ENCODE assay signal across 23 mouse cellular contexts in the genomic region with DNA sequence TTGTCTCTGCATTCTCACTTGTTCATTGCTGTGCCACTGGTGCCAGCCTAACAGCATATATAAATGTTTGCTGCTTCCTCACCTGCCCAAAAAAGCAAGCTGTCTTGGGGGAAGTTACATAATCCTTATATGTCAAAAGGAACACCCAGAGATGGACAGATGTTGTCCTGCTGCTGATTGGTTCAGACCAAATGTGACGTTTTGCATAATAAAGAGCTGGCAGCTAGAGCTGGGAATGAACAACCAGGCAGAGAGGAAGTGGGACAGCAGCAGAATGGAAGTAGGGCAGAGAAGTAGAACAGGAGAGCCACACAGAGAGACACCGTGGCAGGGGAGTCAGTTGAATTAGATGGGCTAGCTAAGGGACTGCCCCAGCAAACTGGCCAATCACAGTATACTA. TPM values are rescaled to one million over a fixed set of nuclear protein-coding genes. Genes with fewer than 3 reads are reported as not detected.
DNase-seq lines count a peak whose midpoint lies in the region; ATAC-seq and TF ChIP-seq lines count a peak whose summit lies in the region.
"Had no signal": no experiment of that assay in that cellular context is flagged by ENCODE, and none has a peak within 500 bp of the region (broad histone marks: within the 10 kb centered on the region; RNA-seq: fewer than 3 reads in every experiment).

No protein-coding gene starts in this region.

- DNase-seq in retina, postnatal 1 day, result peak; percentile 12
- no peak for DNase-seq in retina, embryonic 14.5 days (ENCODE audit: low spot score)
- peak; percentile 32 for DNase-seq in R1 (ENCODE audit: low read depth, low spot score)
- no peak for DNase-seq in heart, adult 8-10 months (ENCODE audit: low spot score)
- no peak for DNase-seq in gastrocnemius, postnatal 36 days
- DNase-seq in left cerebral cortex, postnatal 36 days (ENCODE audit: low spot score in 2 of 2), result no peak
- DNase-seq: adrenal gland, postnatal 14 days; cerebellum, adult 18-20 months; cerebellum, adult 9-11 months; cerebellum, postnatal 36 days; forebrain, postnatal 0 days; gastrocnemius, postnatal 14 days; heart, adult 11 months; heart, postnatal 10 days; heart, postnatal 4 days had no signal

- no peaks in the 10 kb centered on the region for H3K27me3 ChIP-seq in E14TG2a.4 (ENCODE audit: insufficient read depth, low read length)
- H3K27me3 ChIP-seq: forebrain, embryonic 13.5 days; hindbrain, embryonic 13.5 days had no signal

- intact Hi-C loops in gastrocnemius, postnatal 36 days (cut with DNase I), result loop anchor here (10.0 kb wide), 1 partner anchor 252 kb away; the partner anchor contains the start of gene Mxd4
- intact Hi-C loops in left cerebral cortex, postnatal 36 days (cut with DNase I), result loop anchor here (10.0 kb wide), 1 partner anchor 278 kb away; the partner anchor contains the start of genes Slbp, Tacc3 and Tmem129

- peaks cover 47% of the 10 kb centered on the region for H3K36me3 ChIP-seq in E14TG2a.4 (ENCODE audit: insufficient read depth, low read length)

- peak overlapping the region; percentile 8; the same call in 1 of the 2 replicates for H3K4me3 ChIP-seq in E14TG2a.4 (replicated peaks; ENCODE audit: low read length)
- H3K4me3 ChIP-seq: embryonic facial prominence, embryonic 10.5 days; forebrain, embryonic 13.5 days; heart, embryonic 10.5 days; hindbrain, embryonic 13.5 days had no signal

- H3K4me1 ChIP-seq in E14TG2a.4 (replicated peaks; ENCODE audit: low read depth, low read length), result peaks cover 38% of the 10 kb centered on the region

- H3K9me3 ChIP-seq in E14TG2a.4 (ENCODE audit: low read length), result no peaks in the 10 kb centered on the region
- H3K9me3 ChIP-seq: forebrain, embryonic 13.5 days; heart, embryonic 10.5 days; hindbrain, embryonic 13.5 days had no signal

- no peak for TF ChIP-seq CTCF in E14TG2a.4 (conservative IDR thresholded peaks at IDR 0.05; ENCODE audit: low read length)

- 0 out of 2 replicates have a peak, but pooled peaks have one; percentile 9 for ATAC-seq in megakaryocyte progenitor cell, adult 5-6 weeks (replicated peaks; ENCODE audit: poor library complexity)
- ATAC-seq: forebrain, embryonic 13.5 days; forebrain, postnatal 0 days; hindbrain, postnatal 0 days had no signal

RNA-seq across cellular contexts. Expression of gene Nelfa, which starts 3.8 kb away (rescaled TPM):
- total RNA-seq in megakaryocyte progenitor cell, adult 5-6 weeks (2015), result 31.1 and 33.7 TPM in 2 replicates
- 34.5 and 37.7 TPM in 2 replicates for total RNA-seq in megakaryocyte progenitor cell, adult 5-6 weeks (2017)
- 10 to 100 TPM in 3 of 4 experiments, 1 to 10 TPM in 1; 8.5 to 11.4 (median 10.3) TPM for total RNA-seq in heart, adult 8-10 months (2022)
- total RNA-seq in gastrocnemius, postnatal 36 days (2021), result 1 to 10 TPM; 6.1 to 6.6 TPM
- total RNA-seq in left cerebral cortex, postnatal 36 days (2021), result 10 to 100 TPM; 17.9 to 20.9 TPM

RNA-seq across cellular contexts. Expression of gene Gm1673, which starts 50.8 kb away (rescaled TPM):
- total RNA-seq in megakaryocyte progenitor cell, adult 5-6 weeks (2015), result 0.79 and 1.1 TPM in 2 replicates
- 1.1 and 3.7 TPM in 2 replicates for total RNA-seq in megakaryocyte progenitor cell, adult 5-6 weeks (2017)
- 1 to 10 TPM; 3.3 to 6.5 (median 3.9) TPM for total RNA-seq in heart, adult 8-10 months (2022)
- not detected for total RNA-seq in gastrocnemius, postnatal 36 days (2021)
- 10 to 100 TPM; 77.3 to 91.5 TPM for total RNA-seq in left cerebral cortex, postnatal 36 days (2021)
- total RNA-seq: gastrocnemius, adult 18-20 months had no signal

Comparison
In these comparisons a context has a peak if more than half of its experiments do, and no peak if none do; other contexts are left out.
1. DNase-seq: peak in retina, postnatal 1 day (single experiment) and R1 (single experiment); none in retina, embryonic 14.5 days (single experiment), heart, adult 8-10 months (single experiment), gastrocnemius, postnatal 36 days (0 of 2) and left cerebral cortex, postnatal 36 days (0 of 2).
2. RNA of gene Gm1673, which starts 50.8 kb away (total RNA-seq): 77.3 to 91.5 TPM in left cerebral cortex, postnatal 36 days; 3.3 to 6.5 TPM in heart, adult 8-10 months, 0.79 to 3.7 TPM in megakaryocyte progenitor cell, adult 5-6 weeks and not detected in gastrocnemius, postnatal 36 days; every median in the first group is over 10 times any median in the second.